Comparison of ENCODE assay signal across 8 mouse cellular contexts in genomic region chr9:59565600-59565999, GRCm38 (mm10). TPM values are rescaled to one million over a fixed set of nuclear protein-coding genes. Genes with fewer than 3 reads are reported as not detected.
DNase-seq lines count a peak whose midpoint lies in the region; TF ChIP-seq lines count a peak whose summit lies in the region.
"Had no signal": no experiment of that assay in that cellular context is flagged by ENCODE, and none has a peak within 500 bp of the region (broad histone marks: within the 10 kb centered on the region; RNA-seq: fewer than 3 reads in every experiment).

No protein-coding gene starts in this region.

- no peak for TF ChIP-seq POLR2A in small intestine, adult 2 months (IDR thresholded peaks at IDR 0.05; ENCODE audit: low read depth, low read length)

- no peak overlapping the region for H3K4me3 ChIP-seq in small intestine, adult 2 months (ENCODE audit: low read depth, low read length)
- H3K4me3 ChIP-seq: lung, embryonic 15.5 days had no signal

- peak; percentile 64 to 81 for DNase-seq in CD8-positive naive resting alpha-beta T cell, adult 2 months (ENCODE audit: low read depth in 2 of 2, low spot score in 2 of 2)
- peak; percentile 93 for DNase-seq in R1 (ENCODE audit: low read depth, low spot score)
- DNase-seq in cerebellum, postnatal 36 days, result peak; percentile 65 to 69
- peak; percentile 68 for DNase-seq in heart, adult 8-10 months (ENCODE audit: low spot score)
- DNase-seq in layer of hippocampus, adult 8-10 months (ENCODE audit: low spot score in 2 of 2), result peak; percentile 38 to 64
- peak; percentile 76 to 82 for DNase-seq in lung, postnatal 4 days

- peaks cover 9% of the 10 kb centered on the region for H3K4me1 ChIP-seq in small intestine, adult 2 months (ENCODE audit: control insufficient read depth, insufficient read depth, insufficient read length, low read length)
- H3K4me1 ChIP-seq: lung, embryonic 15.5 days had no signal

- peak; percentile 88; the same call in 1 of the 2 replicates for TF ChIP-seq CTCF in small intestine, adult 2 months (IDR thresholded peaks at IDR 0.05; ENCODE audit: extremely low read depth, insufficient read length, insufficient replicate concordance, low read depth, low read length)

- peaks cover 27% of the 10 kb centered on the region for H3K36me3 ChIP-seq in small intestine, adult 2 months (ENCODE audit: control insufficient read depth, insufficient read depth, low read length)

- no peak overlapping the region for H3K27ac ChIP-seq in small intestine, adult 2 months (ENCODE audit: insufficient read depth, low read depth, low read length)
- H3K27ac ChIP-seq: lung, embryonic 15.5 days had no signal

- no peaks in the 10 kb centered on the region for H3K27me3 ChIP-seq in small intestine, adult 2 months (ENCODE audit: control insufficient read depth, insufficient read depth, low read length)
- H3K27me3 ChIP-seq: lung, embryonic 15.5 days had no signal

- whole genome bisulfite sequencing in small intestine, adult 2 months, result 27% methylated on average over 4 of the region's 4 CpGs

RNA-seq across cellular contexts. Expression of gene Celf6, which starts 12.1 kb away (rescaled TPM):
- total RNA-seq in heart, adult 8-10 months (2022), result not detected
- total RNA-seq in layer of hippocampus, adult 8-10 months (2022), result 10 to 100 TPM; 27.3 to 34.8 (median 31.1) TPM
- 0.79 and 1.2 TPM in 2 replicates for polyA plus RNA-seq in small intestine, adult 2 months (2012; rRNA removed)

RNA-seq across cellular contexts. Expression of gene Tmem202, which starts 26.0 kb away (rescaled TPM):
- under 1 TPM; 0.40 to 0.91 (median 0.79) TPM for total RNA-seq in heart, adult 8-10 months (2022)
- 1 to 10 TPM; 1.8 to 3.3 (median 2.9) TPM for total RNA-seq in layer of hippocampus, adult 8-10 months (2022)
- 0.34 TPM in 1 of 2 replicates, not detected in the other for polyA plus RNA-seq in small intestine, adult 2 months (2012; rRNA removed)
- polyA plus RNA-seq: lung, embryonic 15.5 days had no signal

RNA-seq across cellular contexts. Expression of gene Hexa, which starts 26.3 kb away (rescaled TPM):
- total RNA-seq in heart, adult 8-10 months (2022), result 10 to 100 TPM; 45.0 to 50.7 (median 49.5) TPM
- total RNA-seq in layer of hippocampus, adult 8-10 months (2022), result 100 to 1,000 TPM in 2 of 4 experiments, 10 to 100 TPM in 2; 49.0 to 144 (median 85.2) TPM
- 45.1 and 81.2 TPM in 2 replicates for polyA plus RNA-seq in small intestine, adult 2 months (2012; rRNA removed)

RNA-seq across cellular contexts. Expression of gene Parp6, which starts 51.5 kb away (rescaled TPM):
- total RNA-seq in heart, adult 8-10 months (2022), result 10 to 100 TPM; 15.1 to 17.9 (median 15.8) TPM
- 100 to 1,000 TPM; 118 to 145 (median 127) TPM for total RNA-seq in layer of hippocampus, adult 8-10 months (2022)
- polyA plus RNA-seq in small intestine, adult 2 months (2012; rRNA removed), result 5.7 and 12.1 TPM in 2 replicates

Comparison
In these comparisons a context has a peak if more than half of its experiments do, and no peak if none do; other contexts are left out.
1. RNA of gene Celf6, which starts 12.1 kb away (total RNA-seq): 27.3 to 34.8 TPM in layer of hippocampus, adult 8-10 months; not detected in heart, adult 8-10 months; every median in the first group is over 10 times any median in the second.
2. Peak in every context shown above with its lines, with median percentiles within 50 percentile points of each other: DNase-seq.